8 mouse cellular contexts compared by ENCODE assay signal in genomic region chr12:73989594-73989993, GRCm38 (mm10). TPM values are rescaled to one million over a fixed set of nuclear protein-coding genes. Genes with fewer than 3 reads are reported as not detected.
DNase-seq lines count a peak whose midpoint lies in the region; ATAC-seq lines count a peak whose summit lies in the region.

No protein-coding gene starts in this region.

- H3K27ac ChIP-seq in forebrain, embryonic 10.5 days: no peak overlapping the region
- no peak overlapping the region for H3K27ac ChIP-seq in forebrain, embryonic 13.5 days

- no peaks in the 10 kb centered on the region for H3K4me1 ChIP-seq in forebrain, embryonic 10.5 days
- H3K4me1 ChIP-seq in forebrain, embryonic 13.5 days: no peaks in the 10 kb centered on the region

- H3K9me3 ChIP-seq in forebrain, embryonic 10.5 days: no peaks in the 10 kb centered on the region
- no peaks in the 10 kb centered on the region for H3K9me3 ChIP-seq in forebrain, embryonic 13.5 days (replicated peaks)

- DNase-seq in forebrain, embryonic 10.5 days (ENCODE audit: extremely low spot score, low spot score): peak; percentile 22
- peak; percentile 52 for DNase-seq in right cerebral cortex, postnatal 14 days
- DNase-seq in right cerebral cortex, adult 18-20 months: no peak
- DNase-seq in kidney, adult 9 months: peak; percentile 69
- peak; percentile 15 to 56 for DNase-seq in natural killer cell, adult 2 months (ENCODE audit: low spot score in 2 of 2)
- no peak for DNase-seq in urinary bladder, postnatal 25 days (ENCODE audit: low spot score)

- no peak overlapping the region for H3K4me3 ChIP-seq in forebrain, embryonic 10.5 days
- H3K4me3 ChIP-seq in forebrain, embryonic 13.5 days: no peak overlapping the region

- ATAC-seq in forebrain, embryonic 13.5 days: no peak
- ATAC-seq in common myeloid progenitor, adult 5-6 weeks (replicated peaks; ENCODE audit: low read depth, poor library complexity, severe bottlenecking): peak; percentile 92

- H3K9ac ChIP-seq in forebrain, embryonic 13.5 days: no peak overlapping the region

- H3K27me3 ChIP-seq in forebrain, embryonic 10.5 days (ENCODE audit: poor library complexity, severe bottlenecking): peaks cover 6% of the 10 kb centered on the region; the same call in 1 of the 2 replicates
- no peaks in the 10 kb centered on the region for H3K27me3 ChIP-seq in forebrain, embryonic 13.5 days

- no peak overlapping the region for H3K4me2 ChIP-seq in forebrain, embryonic 13.5 days

- H3K36me3 ChIP-seq in forebrain, embryonic 10.5 days (replicated peaks): peaks cover 22% of the 10 kb centered on the region
- peaks cover 18% of the 10 kb centered on the region for H3K36me3 ChIP-seq in forebrain, embryonic 13.5 days (ENCODE audit: poor library complexity, severe bottlenecking)

RNA-seq across cellular contexts. Expression of gene Syt16, which starts 7.9 kb away (rescaled TPM):
- polyA plus RNA-seq in forebrain, embryonic 10.5 days (2016; fragmentation: Nextera tagmentation; extraction: Ambion mirVana): 1.5 and 1.8 TPM in 2 replicates
- polyA plus RNA-seq in forebrain, embryonic 13.5 days (2015; fragmentation: Nextera tagmentation; extraction: Ambion mirVana): 24.1 and 31.1 TPM in 2 replicates
- not detected in 2 replicates for total RNA-seq in common myeloid progenitor, adult 5-6 weeks (2017)

RNA-seq across cellular contexts. Expression of gene Snapc1, which starts 25.3 kb away (rescaled TPM):
- polyA plus RNA-seq in forebrain, embryonic 10.5 days (2016; fragmentation: Nextera tagmentation; extraction: Ambion mirVana): 23.3 and 23.9 TPM in 2 replicates
- 34.1 and 39.3 TPM in 2 replicates for polyA plus RNA-seq in forebrain, embryonic 13.5 days (2015; fragmentation: Nextera tagmentation; extraction: Ambion mirVana)
- total RNA-seq in common myeloid progenitor, adult 5-6 weeks (2017): 17.1 and 32.0 TPM in 2 replicates

RNA-seq across cellular contexts. Expression of gene Gm49321, which starts 52.1 kb away (rescaled TPM):
- polyA plus RNA-seq in forebrain, embryonic 10.5 days (2016; fragmentation: Nextera tagmentation; extraction: Ambion mirVana): 14.0 and 16.6 TPM in 2 replicates
- 17.9 and 21.6 TPM in 2 replicates for polyA plus RNA-seq in forebrain, embryonic 13.5 days (2015; fragmentation: Nextera tagmentation; extraction: Ambion mirVana)
- not detected in 2 replicates for total RNA-seq in common myeloid progenitor, adult 5-6 weeks (2017)

Comparison
In these comparisons a context has a peak if more than half of its experiments do, and no peak if none do; other contexts are left out.
1. DNase-seq: peak in forebrain, embryonic 10.5 days (single experiment), right cerebral cortex, postnatal 14 days (single experiment), kidney, adult 9 months (single experiment) and natural killer cell, adult 2 months (2 of 2); none in right cerebral cortex, adult 18-20 months (single experiment) and urinary bladder, postnatal 25 days (single experiment).